Mouse (Mus musculus): ENCODE data around the gene Rgl1.

GRCm38 (mm10) chr1:152550544-152550943 is 215.6 kb downstream of the Rgl1 start:
- no peak for TF ChIP-seq CTCF (IDR thresholded peaks at IDR 0.05; ENCODE audit: extremely low read depth, insufficient read length, insufficient replicate concordance, low read depth, low read length)
- TF ChIP-seq POLR2A (IDR thresholded peaks at IDR 0.05; ENCODE audit: low read depth, low read length) = no peak
